Mouse (Mus musculus) small intestine, adult 2 months (tissue): ENCODE measurements around the gene Hist2h2aa2.

Experiments
- CTCF ChIP-seq: fragments of 200-500 bp; IDR thresholded peaks from 2 replicates; pipeline ENCODE4 v1.5.1; 2012; ENCODE audit warnings: low read depth, mild to moderate bottlenecking, control low read depth, inconsistent platforms, low read length, moderate library complexity, mixed read lengths; ENCODE audit not compliant: insufficient replicate concordance, insufficient read length; ENCODE audit errors: extremely low read depth
- POLR2A ChIP-seq: fragments of 200-500 bp; IDR thresholded peaks from 2 replicates; pipeline ENCODE4 v1.6.1; 2012; ENCODE audit warnings: low read depth, mild to moderate bottlenecking, control low read depth, inconsistent platforms, low read length, moderate library complexity

DNA sequence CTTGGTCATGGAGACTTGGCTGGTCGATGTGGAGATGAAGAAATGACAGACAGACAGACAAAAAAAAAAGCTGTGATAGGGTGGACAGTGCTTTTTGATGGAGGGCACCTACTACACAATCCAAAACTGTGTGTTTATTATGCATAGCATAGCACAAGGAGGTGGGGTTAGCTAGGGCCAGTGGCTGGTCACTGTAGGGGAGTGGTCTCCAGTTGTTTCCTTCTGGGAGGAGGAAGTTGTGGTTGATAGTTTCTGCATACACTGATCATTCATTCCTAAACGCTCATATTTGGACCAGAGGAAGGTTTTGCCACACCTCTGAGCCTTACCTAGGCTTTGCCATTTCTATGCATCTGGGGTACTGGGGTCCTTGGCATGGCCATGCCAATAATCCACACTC is 9.7 kb downstream of the Hist2h2aa2 start:
- TF ChIP-seq POLR2A (no peak), CTCF (no peak)
